Mouse (Mus musculus): ENCODE data around the gene Gm20661. TPM values are rescaled to one million over a fixed set of nuclear protein-coding genes. Genes with fewer than 3 reads are reported as not detected.

Gm20661 gene
- total RNA-seq, 2 experiments from 2014 or later = 0.48 to 0.85 TPM

DNA sequence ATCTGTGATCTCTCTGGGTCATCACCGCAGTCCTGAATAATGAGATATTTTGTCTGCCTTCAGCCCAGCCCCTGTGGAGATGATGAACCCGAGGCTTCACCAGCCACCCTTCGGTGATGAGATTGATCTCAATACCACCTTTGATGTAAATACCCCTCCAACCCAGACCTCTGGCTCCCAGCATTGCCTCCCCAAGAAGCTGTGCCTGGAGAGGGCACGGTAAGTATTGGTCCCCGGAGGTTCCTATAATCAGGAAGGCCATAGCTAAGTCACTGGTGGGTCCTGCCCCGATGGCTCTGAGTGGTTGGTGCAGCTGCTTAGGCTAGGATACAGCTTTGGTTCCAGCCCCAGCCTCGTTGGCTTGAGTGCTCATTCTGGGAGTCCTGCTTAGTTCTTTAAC, 14.3 kb upstream of the Gm20661 start:
- no peak for DNase-seq

GRCm38 (mm10) chr9:107970311-107970710, 12.5 kb upstream of the Gm20661 start:
- DNase-seq = no peak

- no peak for DNase-seq
Measured at GRCm38 (mm10) chr9:107971690-107972541, 10.9 kb upstream of the Gm20661 start.

GRCm38 (mm10) chr9:107974491-107975171, 8.2 kb upstream of the Gm20661 start:
- no peak for DNase-seq

DNA sequence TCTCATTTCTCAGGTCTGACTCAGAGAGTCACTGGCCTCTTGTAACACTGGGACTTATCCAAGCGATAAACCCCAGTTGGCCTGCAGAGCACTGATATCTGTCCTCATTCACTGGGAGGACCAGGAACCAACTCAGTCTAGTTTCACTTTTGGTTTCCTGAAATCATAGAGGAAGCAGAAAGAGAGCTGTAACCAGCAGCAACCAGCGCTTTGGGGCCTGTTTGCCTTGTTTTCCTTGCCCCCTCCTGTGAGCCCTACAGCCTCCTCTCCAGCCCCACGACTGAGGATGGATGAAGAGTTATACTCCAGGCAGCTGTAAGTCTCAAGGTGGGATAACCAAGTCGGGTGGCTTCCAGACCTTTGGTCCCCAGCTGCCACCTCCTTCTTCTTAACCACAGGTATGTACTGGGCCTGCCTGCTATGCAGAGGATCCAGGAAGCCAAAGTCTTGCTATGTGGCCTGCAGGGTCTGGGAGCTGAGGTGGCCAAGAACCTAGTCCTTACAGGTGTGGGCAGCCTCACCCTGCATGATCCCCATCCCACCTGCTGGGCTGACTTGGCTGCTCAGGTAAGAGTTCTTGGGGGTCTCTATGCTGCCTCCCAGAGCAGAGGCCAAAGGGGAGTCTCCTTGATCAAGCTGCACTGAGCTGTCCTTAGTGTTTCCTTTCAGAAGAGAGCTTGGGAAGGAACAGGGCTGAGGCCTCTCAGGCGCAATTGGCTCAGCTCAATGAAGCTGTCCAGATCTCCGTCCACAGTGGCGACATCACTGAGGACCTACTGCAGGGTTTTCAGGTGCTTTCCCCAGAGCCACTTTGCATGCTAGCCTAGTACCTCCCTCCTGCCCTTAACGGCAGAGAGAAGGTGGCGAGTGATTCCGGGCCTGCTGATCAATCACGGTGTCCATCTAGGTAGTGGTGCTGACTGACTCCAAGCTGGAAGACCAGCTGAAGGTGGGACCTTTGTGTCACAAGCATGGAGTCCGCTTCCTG, 7.2 kb upstream of the Gm20661 start, which contains the start of gene Uba7:
Gene Uba7 (plus strand): TSS at position 107 of the 988 bp plus-strand sequence.
- peak; percentile 43 for DNase-seq

- no peak for DNase-seq
Measured at GRCm38 (mm10) chr9:107978815-107979214, 4.0 kb upstream of the Gm20661 start.

DNA sequence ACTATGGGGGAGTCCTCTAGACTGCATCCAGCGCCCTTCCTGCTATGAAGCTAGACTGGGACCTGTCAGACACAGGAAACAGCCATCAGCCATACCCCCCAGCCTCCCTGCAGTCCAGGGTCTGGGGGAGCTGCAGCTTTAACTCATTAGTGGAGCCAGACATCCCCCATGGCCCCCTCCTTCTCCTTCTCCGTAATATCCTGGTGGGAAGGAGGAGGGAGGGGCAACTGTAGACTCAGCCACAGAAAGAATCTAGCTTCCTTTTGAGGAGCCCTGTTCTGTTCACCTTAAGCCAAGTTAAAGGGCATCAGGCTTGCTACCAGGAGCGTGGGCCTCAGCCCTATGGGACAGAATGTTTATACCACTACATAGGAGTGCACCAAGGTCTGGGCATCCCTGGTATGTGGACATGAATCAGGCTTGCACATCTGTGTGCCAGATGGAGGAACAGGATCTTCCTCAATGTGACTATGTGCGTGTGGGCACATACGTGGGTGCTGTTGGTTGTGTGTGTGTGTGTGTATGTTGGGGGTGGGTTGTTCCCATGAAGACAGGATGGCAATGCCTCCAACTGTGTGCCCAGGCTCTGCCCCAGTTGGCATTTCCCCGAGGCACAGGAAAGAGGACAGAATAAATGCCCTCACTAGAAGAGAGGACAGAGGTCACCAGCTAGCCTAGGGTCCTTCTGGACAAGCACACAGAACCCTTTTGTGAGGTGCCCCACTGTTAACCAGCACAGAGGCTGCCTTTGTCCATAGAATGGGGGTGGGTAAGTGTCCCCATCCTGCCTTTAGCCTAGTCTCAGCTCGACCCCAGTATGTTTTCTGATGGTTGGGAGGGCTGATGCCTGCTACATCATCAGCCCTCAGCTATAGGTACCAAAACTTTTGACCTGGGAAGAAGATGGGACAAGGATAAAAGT, 913 bp upstream of the Gm20661 start:
- DNase-seq = no peak

GRCm38 (mm10) chr9:107983421-107983890, 598 bp downstream of the Gm20661 start:
- peak; percentile 78 for DNase-seq

- DNase-seq = no peak
Measured at GRCm38 (mm10) chr9:107984052-107984753, 1.3 kb downstream of the Gm20661 start.

DNA sequence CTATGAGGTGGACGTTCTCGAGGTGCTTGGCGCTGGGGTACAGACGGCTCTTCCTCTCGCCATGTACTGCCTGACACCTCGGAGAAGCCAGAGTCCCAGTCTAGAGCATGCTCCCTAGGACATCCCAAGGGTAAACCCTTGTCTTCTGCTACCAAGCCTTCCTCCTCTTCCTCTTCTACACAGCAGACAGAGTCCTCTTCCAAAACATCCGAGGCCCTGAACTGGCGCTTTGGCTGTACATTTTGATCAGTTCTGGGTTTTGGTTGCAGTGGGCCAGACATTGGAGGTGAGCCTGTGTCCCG, 1.8 kb downstream of the Gm20661 start:
- no peak for DNase-seq

DNA sequence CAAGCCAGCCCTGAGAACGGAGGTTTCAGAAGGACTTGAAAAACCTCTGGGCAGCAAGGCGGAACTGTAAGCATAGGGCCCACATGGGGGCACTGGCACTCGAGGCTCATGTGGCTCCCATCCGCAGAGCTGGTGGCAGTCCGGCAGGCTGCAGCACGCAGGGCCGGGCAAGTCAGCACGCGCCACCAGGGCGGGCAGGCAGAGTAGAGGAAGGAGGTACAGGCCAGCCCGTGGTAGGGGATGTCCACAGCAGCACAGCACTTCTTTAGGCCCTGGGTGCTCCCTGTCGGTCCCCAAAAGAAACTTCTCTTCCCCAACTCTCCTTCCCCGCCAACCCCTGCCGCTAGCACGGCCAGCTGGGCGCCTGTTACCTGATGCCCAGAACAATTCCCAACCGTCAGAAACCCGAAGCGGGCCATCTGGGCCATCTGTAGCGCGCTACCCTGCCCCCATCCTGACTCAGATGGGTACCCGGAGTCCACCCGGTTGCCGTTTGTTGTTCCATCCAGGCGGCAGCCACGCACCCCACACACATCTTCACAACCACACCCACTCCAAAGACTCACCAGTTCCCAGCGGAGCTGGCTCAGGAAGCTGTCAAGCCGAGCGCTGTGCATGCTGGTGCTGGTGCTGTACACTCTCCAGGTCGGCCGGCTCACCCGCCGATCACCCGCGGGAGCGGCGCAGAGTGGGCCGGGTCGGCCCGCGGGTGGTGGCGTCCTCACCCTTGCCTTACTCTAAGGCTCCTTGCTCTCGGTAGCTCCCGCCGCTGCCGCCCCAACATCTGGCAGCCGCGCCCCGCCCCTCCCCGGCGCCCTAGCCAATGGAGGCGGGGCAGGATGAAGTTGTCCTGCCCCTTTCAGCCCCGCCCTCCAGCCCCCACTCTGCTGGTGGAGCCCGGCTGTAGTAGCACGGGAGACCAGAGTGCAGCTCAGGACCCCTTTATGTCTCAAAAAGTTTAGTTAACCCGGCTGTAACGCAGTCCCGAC, 2.6 kb downstream of the Gm20661 start, which contains the start of gene Inka1:
Gene Inka1 (minus strand): TSS at position 749 of the 989 bp plus-strand sequence.
- peak; percentile 94 for DNase-seq

GRCm38 (mm10) chr9:107986376-107986775, 3.5 kb downstream of the Gm20661 start:
- peak; percentile 89 for DNase-seq

- no peak for DNase-seq
Measured at GRCm38 (mm10) chr9:107987950-107988349, 5.1 kb downstream of the Gm20661 start.

DNA sequence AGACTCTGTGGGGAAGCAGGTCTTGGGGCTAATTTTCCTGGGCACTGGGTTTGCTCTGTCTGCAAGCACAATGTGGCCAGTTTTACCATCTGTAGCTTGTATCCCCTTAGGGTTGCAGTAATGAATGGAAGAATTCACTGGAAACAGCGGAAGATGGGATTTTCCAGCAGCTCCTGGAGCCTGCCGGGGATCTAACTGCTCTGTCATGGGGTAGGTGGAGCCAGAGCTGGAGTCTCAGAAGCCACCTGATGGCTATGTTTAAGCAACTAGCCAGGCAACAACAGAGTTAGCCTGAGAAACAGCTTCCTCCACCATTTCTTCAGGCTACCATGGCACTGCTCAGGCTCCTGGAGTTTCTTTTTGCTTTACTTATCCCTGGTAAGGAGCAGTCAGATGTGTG, 9.3 kb downstream of the Gm20661 start, which contains the start of gene Cdhr4:
Gene Cdhr4 (plus strand): TSS at position 301 of the 400 bp plus-strand sequence.
- DNase-seq = no peak

- DNase-seq = no peak
Measured at GRCm38 (mm10) chr9:107993013-107993412, 10.2 kb downstream of the Gm20661 start.

DNA sequence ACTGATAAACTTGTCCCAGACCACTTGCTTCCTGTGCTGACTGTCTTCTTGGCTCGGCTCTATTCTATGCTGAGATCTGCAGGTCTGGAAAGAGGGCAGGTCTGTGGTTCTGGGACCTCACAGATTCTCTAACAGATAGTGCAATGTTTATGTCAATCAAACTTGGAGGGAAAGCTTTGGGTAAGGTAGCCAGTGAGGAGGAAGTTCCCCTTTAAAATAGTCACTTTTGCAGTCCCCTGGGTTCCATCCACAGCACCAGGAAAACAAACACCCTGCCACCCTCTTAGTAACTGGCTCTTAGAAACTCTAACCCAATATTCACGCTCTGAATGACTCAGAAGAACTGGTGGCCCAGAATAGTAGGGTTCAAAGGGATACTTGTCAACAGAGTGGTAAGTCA, 11.6 kb downstream of the Gm20661 start:
- DNase-seq = no peak

DNA sequence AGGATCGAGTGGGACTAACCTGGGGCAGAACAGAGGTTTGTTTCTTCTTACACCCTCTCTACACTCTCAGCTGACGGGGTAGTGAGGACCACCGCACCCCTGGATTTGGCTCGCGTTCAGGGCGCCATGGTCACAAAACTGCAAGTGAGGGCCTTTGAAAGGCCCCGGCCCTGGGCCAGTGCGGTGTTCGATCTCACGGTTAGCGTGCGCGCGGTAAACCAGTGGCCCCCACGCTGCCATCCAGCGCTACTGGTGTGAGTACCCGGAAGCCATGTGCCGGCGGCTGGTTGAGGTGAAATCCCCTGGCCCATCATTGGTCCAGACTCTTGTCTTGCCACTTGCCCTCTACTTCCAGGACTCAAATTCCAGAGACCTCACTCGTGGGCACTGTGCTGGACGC, 12.7 kb downstream of the Gm20661 start:
- DNase-seq = no peak

DNA sequence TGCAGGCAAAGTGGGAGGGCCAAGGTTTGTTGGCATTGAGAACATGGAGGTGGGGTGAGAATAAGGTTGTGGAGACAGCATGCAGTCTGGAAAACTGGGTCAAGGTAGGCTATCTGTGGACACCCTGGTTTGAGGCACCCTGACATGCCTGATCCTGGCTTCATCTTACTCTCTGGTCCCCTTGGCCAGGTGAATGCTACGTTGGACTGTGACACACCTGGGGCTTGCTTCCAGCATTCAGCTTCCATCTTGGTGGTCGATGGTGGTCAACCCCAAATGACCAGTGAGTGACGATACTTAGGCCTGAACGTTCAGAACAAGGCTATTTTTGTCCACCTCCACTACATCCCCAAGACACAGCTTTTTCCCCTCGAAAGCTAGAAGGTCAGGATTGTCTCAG, 13.2 kb downstream of the Gm20661 start, which contains the start of gene Gm20662:
Gene Gm20662 (plus strand): TSS at position 301 of the 400 bp plus-strand sequence.
- DNase-seq = no peak

Data from adrenal gland, postnatal 10 days (tissue).